Mouse (Mus musculus): Measurements from ENCODE around the gene Gm49366.
"Not testable (repeated sequence)": the region's sequence is repeated elsewhere in the genome, so short reads cannot be mapped to it uniquely, and the experiment has no call there.

Gene Gm49366

DNA sequence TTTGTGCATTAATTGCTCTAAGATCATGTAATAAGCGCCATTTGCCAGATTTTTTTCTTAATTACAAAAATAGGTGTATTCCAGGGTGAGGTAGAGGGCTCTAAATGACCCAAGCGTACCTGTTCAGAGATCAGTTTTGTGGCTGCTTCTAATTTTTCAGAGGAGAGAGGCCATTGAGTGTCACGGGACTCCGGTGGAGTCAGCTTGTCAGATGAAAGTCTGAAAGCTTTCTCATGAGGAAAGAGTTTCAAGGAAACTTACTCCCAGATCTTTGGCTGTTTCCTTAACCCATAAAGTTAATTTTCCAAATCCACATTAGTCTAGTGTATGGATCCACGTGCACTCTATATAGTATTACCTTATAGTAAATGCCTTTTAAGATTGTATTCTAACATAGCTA is 55.9 kb downstream of the Gm49366 start:
- DNase-seq, result not testable (repeated sequence)

- DNase-seq, result no peak
These were observed 60.9 kb downstream of the Gm49366 start for GRCm38 (mm10) chr12:84099605-84100004.

- peak; percentile 2 for DNase-seq
These were observed 61.3 kb downstream of the Gm49366 start for GRCm38 (mm10) chr12:84100071-84100470.

- peak; percentile 71 for DNase-seq
These were observed 62.1 kb downstream of the Gm49366 start, which contains the start of gene Acot6 for GRCm38 (mm10) chr12:84100604-84101492. Gene Acot6, plus strand, starts transcription at chr12:84100654.

DNA sequence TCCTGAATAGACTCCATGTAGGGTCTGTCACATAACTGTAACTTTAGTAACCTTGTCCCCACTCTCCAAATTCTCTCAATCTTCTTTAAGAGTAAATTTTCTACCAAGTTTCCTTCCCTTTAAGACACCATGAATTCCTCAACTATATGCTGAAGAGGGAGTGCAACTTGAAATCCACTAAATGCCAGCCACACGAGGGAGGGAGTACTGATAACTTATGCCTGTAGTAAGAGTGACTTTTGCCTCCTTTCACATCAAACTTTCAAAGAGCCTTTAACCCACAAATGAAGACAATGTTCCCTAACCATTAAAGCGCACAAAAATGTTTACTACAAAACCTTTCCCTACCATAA is 62.7 kb downstream of the Gm49366 start:
- no peak for DNase-seq

- DNase-seq, result no peak
These were observed 68.3 kb downstream of the Gm49366 start for GRCm38 (mm10) chr12:84107012-84107411.

GRCm38 (mm10) chr12:84107692-84108091 is 69.0 kb downstream of the Gm49366 start:
- no peak for DNase-seq
